Mouse (Mus musculus) layer of hippocampus, postnatal 36 days (tissue): ENCODE measurements around the gene Hhatl. TPM values are rescaled to one million over a fixed set of nuclear protein-coding genes. Genes with fewer than 3 reads are reported as not detected.

Experiments used
- DNase-seq, 2 experiments: peaks; one replicate each; pipeline ENCODE4 v3.0.0; 2022
- total RNA-seq, 2 experiments: library from RNA; stranded (reverse); gene quantifications; 2 replicates each; pipeline ENCODE4 v1.2.3; 2021

Gene Hhatl
- total RNA-seq, 2 experiments from 2014 or later, result 14.6 to 15.9 TPM

GRCm38 (mm10) chr9:121759091-121760081 is 32.9 kb downstream of the Hhatl start, which contains the start of gene Zfp651:
Zfp651 (plus strand) TSS chr9:121759330.
- peak; percentile 78 to 81 for DNase-seq

- DNase-seq, result no peak
Measured at GRCm38 (mm10) chr9:121757835-121758814, 34.2 kb downstream of the Hhatl start.

GRCm38 (mm10) chr9:121757432-121757831 is 34.9 kb downstream of the Hhatl start:
- DNase-seq, result no peak

- no peak for DNase-seq
Measured at GRCm38 (mm10) chr9:121756785-121757184, 35.5 kb downstream of the Hhatl start.

- no peak for DNase-seq
Measured at GRCm38 (mm10) chr9:121754624-121755023, 37.7 kb downstream of the Hhatl start.

- DNase-seq, result no peak
Measured at GRCm38 (mm10) chr9:121752774-121753173, 39.5 kb downstream of the Hhatl start.

GRCm38 (mm10) chr9:121744051-121744450 is 48.3 kb downstream of the Hhatl start:
- no peak for DNase-seq

GRCm38 (mm10) chr9:121741168-121741567 is 51.1 kb downstream of the Hhatl start:
- no peak for DNase-seq

GRCm38 (mm10) chr9:121740490-121740889 is 51.8 kb downstream of the Hhatl start:
- no peak for DNase-seq

Other genes with a start within 250 kb of the Hhatl start
- gene Lyzl4, start 150.4 kb downstream of the Hhatl start, total RNA-seq, result 1 to 10 TPM in 1 of 2 experiments, under 1 TPM in 1; 0.37 to 1.6 TPM
- 10 to 100 TPM; 15.0 to 18.7 TPM for gene Vipr1, start 149.8 kb downstream of the Hhatl start, total RNA-seq
- gene Sec22c, start 87.0 kb downstream of the Hhatl start, total RNA-seq, result 10 to 100 TPM; 31.7 to 31.8 TPM
- 10 to 100 TPM; 73.2 to 84.3 TPM for gene Ss18l2, start 82.2 kb downstream of the Hhatl start, total RNA-seq
- 100 to 1,000 TPM in 1 of 2 experiments, 10 to 100 TPM in 1; 99.0 to 145 TPM for gene Nktr, start 73.3 kb downstream of the Hhatl start, total RNA-seq
- 100 to 1,000 TPM; 105 to 106 TPM for gene Zfp651, start 33.2 kb downstream of the Hhatl start, total RNA-seq
- 1 to 10 TPM; 2.8 to 3.5 TPM for gene Klhl40, start 14.9 kb downstream of the Hhatl start, total RNA-seq
- gene Ccdc13, start 47.0 kb upstream of the Hhatl start, total RNA-seq, result 1 to 10 TPM; 7.5 to 9.7 TPM
- gene Higd1a, start 65.9 kb upstream of the Hhatl start, total RNA-seq, result 10 to 100 TPM; 90.4 to 93.2 TPM
- 1 to 10 TPM; 1.3 to 1.5 TPM for gene Ackr2, start 105.8 kb upstream of the Hhatl start, total RNA-seq
- not detected for gene Cyp8b1, start 123.8 kb upstream of the Hhatl start, total RNA-seq
- gene Fam198a, start 158.5 kb upstream of the Hhatl start, total RNA-seq, result 1 to 10 TPM; 5.8 to 6.8 TPM
- 10 to 100 TPM; 41.2 to 44.0 TPM for gene Pomgnt2, start 204.6 kb upstream of the Hhatl start, total RNA-seq